Mouse (Mus musculus) adrenal gland, postnatal 10 days (tissue): ENCODE data around the gene C3. TPM values are rescaled to one million over a fixed set of nuclear protein-coding genes. Genes with fewer than 3 reads are reported as not detected.
A peak's percentile ranks its signal among the peaks of the same experiment; 100 is the strongest.

ENCODE experiments used
- DNase-seq: peaks from one replicate; pipeline ENCODE4 v3.0.0; 2021; ENCODE audit warnings: mixed read lengths
- long read RNA-seq, 2 experiments: library from polyadenylated mRNA; stranded (forward); transcript quantifications; one replicate each; pipeline ENCODE4 v2.0.0; 2021
- total RNA-seq, 2 experiments: library from RNA; stranded (reverse); gene quantifications; 2 replicates each; pipeline ENCODE4 v1.2.3; 2021

C3 gene
- total RNA-seq = 100 to 1,000 TPM; 426 to 804 TPM
- long read RNA-seq, experiment 1, full-length matches to known transcripts = 118 of 557 reads
- long read RNA-seq, experiment 1, partial matches to known transcripts = 370 of 557 reads
- long read RNA-seq, experiment 1, other reads (novel, unspliced or antisense) = 69 of 557 reads
- long read RNA-seq, experiment 2, full-length matches to known transcripts = 15 of 46 reads
- long read RNA-seq, experiment 2, partial matches to known transcripts = 23 of 46 reads
- long read RNA-seq, experiment 2, other reads (novel, unspliced or antisense) = 8 of 46 reads

DNA sequence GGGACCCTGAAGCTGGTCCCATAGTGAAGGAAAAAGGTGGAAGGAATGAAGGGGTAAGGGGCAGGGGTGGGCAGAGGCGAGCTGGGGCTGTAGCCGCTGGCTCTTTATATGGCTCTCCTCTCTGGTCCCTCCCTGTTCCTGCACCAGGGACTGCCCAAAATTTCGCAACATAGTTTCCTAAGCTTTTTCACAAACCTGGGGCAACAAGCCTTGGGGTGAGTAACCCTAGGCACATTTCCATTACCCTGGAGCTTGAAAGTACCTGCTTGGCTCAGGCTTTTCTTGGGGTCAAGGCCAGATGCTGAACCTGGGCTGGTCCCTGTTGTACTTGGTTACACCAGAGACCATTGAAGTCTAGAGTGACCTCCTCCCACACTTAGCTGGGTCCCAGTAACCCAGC is at the start of gene C3:
C3 (minus strand) TSS at position 123 of the 400 bp plus-strand sequence.
- peak; percentile 72 for DNase-seq

DNA sequence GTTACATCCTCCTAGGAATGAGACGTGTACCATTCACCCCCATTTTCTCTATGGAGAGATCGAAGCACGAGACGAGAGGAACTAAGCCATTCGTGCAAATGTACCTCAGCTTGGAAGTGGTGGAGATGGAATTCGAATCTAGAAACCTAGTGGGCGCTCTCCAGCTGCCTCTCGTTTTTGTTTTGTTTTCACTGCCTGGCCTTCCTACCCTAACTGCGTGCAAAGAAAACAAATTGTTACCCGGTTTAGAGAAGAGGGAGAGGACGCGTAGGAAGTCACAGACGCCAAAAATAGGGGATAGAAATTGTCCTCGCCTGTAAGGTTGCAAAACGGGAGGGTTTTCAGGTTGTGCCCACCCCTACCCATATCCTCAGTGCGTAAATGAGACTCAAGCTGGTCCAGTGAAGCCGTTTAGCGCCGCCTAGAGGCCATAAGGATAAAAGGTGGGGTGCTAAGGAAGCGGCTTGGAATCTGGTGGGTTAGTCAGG is 48.7 kb upstream of the C3 start:
- peak; percentile 78 for DNase-seq

DNA sequence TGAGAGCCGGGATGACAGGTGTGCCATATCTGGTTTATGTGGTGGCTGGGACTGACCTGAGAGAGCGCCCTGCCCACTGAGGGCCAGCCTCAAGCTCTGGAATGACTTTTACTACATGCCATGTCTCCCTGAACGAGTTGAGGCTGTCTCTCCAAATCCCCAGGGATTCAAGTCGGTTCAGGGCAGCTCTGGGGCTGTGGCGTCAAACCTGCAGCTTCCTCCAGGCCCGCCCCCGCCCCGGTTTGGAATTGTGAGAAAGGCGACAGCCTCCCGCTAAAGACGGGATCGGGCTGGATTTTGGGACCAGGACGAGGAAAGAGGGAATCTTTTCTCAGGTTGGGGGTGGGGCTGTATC is 48.0 kb upstream of the C3 start:
- peak; percentile 40 for DNase-seq

DNA sequence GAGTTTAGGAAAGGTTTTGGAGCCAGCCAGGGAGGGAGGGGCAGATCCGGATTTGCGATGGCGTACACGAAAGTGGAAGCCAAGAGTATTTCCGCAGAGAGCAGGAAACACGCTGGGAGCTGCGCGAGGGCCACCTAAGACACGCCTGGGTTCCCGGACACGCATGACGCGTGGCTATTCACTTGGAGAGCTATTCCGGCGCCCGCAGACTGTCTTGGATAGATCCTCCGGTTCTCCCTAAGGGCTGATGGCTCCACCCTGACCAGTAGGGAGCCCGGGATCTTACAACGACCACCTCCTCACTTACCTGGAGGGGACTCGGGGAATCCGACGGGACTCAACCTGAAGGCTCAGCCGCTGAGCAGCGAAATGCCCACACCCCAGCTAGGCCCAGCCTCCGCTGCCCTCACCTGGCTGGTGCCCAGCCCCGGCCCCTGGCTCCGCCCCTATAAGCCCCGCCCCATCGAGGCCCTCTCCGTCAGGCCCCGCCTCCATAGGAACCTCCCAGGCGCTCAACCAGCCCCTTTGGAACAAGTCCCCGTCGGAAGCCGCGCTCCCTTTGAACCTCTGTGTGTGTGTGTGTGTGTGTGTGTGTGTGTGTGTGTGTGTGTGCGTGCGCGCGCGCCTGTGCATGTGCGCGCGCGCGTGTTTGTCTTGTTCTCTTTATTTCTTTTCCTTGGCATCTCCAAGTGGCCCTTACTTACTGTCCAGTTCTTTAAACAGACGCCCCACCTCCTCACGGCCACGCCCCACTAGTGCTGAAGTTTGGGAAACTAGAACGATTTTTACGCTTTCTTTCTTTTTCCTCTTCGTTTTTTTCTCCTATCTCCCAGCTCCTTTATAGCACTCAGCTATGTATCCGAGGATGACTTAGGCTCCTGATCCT is 47.4 kb upstream of the C3 start:
- peak; percentile 96 for DNase-seq

DNA sequence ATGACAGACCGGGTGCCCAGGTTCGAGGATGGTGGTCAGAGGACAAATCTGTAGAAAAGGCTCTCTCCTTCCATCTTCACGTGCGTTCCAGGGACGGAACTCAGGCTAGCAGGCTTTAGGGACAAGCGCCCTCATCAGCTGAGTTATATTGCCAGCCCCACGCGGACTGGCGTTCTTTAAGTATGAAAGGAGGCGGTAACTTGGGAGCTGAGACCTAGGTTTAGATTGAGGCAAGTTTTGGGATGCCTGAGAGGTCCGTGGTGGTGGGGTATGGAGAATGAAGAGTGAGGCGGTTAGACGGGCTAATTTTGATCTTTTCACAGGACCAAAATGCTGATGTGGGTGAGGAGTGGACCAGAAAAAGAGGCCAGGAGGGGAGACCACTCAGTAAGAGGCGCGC is 46.8 kb upstream of the C3 start:
- no peak for DNase-seq

DNA sequence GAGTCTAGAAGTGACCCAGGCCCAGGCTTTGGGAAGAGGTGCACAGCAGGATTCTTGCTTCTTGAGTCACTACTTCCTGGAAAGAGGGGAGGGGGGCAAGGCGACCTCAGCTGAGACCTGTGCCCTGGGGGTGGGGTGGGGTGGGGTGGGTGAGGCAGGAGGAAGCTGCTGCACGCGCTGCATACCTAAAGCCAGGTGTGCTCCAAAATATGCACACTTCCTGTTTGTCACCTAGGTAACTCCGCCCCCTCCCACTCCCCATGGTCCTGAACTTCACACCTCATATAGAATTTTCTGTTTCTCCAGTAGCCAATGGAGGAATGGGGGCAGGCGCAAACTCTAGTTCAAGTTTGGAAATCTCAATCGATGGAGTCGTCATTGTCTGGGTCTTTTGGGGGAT is 45.9 kb upstream of the C3 start:
- no peak for DNase-seq

DNA sequence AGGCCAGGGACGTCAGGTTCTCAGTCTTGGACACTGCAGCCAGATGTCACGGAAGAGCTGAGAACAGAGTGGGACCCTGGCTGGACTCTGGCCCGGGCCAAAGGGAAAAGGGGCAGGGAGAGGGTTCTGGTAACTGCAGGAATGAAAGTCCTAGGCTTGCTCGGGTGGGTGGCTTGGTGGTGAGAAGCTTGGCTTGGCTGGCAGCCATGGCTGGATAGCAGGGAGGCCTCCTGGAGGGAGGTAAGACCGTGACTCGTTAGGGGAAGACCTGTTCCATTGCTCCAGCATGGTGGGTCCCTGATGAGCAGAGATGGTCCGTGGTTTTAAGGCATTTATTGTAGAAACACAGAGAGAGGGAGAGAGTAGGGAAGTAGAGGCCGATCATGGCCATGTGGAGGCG is 43.4 kb upstream of the C3 start:
- DNase-seq = no peak

DNA sequence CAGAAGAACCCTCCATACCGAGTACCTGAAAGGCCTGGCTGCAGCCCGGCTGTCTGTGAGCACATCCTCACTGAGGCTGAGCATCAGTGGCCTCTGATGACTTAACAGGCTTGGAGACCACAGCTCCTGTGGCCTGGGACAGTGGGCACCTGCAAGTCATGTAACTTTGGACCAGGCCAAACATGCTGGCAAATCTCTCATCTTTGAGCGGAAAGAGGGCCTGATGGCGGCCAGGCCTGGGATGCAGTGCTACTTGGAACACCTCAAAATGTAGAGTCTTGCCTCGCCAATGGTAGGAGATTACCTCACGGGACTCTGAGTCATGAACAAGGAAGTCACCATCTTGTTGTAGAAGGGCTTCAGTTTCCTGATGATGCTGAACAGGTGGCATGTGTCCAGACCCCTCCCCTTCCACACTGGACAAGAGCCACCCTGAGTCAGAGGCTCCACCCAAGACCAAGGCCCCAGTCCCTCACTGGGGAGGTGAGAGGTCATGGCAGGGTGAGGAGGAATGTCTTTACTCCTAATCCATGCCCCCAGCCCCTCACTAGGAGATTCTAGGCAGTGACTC is 39.7 kb upstream of the C3 start:
- DNase-seq = peak; percentile 40

DNA sequence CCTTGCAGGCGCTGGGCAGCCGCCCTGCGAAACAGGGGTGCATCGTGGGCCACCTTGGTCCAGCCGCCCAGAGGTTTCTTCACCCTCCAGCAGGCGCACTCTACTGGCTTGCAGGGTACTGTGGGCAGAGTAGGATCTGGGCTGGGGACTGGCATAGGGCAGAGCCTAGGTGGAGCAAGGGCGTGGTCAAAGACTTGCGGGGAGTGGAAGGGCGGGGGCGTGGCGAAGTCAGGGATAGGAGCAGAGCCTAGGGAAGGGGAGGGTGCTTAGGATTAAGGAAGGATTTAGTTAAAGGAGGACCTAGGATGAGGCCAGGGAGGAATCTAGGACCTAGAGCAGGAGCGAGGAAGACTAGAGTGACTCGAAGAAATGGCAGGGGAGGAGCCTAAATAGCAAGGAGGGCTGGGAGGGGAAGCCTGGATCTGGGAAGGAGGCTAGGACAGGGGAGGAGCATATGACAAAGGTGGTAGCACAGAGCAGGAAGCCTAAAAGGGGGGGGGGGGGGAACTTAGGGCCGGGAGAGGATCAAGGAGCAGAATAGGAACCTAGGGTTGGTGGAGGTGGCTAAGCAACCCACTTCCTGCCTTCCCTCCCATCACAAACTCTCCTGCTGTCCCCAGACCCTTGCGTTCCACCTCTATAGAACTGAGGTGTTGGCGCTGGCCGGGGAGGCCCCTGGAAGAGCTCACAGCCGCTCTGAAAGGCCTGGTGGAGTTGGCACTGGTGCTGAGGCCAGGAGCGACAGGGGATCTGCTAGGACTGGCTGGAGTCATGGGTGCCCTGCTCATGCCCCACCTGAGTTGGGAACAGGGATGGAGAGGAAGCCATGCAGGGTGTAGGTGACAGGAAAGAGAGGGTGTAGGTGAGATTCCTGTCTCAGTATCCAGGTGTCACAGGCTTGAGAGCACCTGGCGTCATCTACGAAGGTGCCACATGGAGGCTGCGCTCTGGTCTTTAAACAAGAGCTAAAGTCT is 37.3 kb upstream of the C3 start:
- DNase-seq = peak; percentile 90

DNA sequence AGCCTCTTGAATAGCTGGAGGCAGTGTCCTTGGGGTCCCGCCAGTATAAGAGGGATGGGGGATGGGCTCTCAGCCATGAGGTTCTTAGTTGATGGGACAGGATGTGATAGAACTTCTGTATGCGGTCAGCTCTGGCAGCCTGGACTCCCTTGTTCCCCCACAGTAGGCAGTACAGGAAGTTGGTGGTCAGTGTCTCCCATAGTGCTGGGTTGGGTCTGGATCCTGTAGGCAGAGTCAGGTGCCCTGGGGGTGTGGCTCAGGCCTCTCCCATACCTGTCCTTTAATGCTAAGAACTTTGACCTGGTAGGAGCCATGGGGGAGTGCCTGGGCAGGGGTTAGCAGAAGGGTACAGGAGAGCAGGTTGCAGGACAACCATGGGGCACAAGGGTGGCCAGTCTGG is 36.2 kb upstream of the C3 start:
- no peak for DNase-seq

DNA sequence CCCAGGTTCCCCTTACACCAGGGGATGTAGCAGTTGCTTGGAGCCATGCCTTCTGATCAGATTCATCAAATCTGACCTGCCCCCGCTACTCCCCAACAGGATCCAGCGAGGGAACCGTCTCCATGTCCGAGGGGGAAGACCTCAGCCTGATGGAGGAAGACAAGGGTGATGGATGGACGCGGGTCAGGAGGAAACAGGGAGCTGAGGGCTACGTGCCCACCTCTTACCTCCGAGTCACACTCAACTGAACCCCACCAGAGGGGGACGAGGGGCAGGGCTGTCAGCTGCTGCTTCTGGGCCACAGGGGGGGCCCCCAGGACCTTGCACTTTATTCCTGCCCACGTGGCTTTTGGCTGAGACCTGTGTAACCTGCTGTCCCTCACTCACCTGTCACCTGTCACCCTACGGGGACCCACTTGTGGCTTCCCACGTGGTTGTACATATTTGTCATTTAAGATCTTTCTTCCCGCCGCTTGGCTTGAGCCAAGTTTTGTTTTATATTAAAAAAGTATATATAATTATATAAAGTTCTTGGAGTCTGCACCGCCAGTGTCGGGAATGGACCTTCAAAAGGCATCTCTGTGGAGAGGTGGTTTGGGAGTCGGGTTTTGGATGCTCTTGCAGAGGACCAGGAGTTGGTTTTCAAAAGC is 35.1 kb upstream of the C3 start:
- DNase-seq = no peak

DNA sequence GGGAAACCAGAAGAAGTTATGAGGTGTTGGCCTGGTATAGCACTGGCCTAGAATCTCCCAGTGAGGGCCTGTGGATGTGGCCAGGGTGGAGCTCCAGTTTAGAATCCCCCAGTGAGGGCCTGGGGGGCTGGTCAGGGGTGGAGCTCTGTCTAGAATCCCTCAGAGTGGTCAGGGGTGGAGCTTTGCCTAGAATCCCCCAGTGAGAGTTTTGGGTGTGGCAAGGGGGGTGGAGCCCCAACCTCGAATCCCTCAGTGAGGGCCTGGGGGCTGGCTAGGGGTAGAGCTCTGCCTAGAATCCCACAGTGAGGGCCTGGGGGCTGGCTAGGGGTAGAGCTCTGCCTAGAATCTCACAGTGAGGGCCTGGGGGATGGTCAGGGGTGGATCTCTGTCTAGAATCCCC is 33.9 kb upstream of the C3 start:
- no peak for DNase-seq

DNA sequence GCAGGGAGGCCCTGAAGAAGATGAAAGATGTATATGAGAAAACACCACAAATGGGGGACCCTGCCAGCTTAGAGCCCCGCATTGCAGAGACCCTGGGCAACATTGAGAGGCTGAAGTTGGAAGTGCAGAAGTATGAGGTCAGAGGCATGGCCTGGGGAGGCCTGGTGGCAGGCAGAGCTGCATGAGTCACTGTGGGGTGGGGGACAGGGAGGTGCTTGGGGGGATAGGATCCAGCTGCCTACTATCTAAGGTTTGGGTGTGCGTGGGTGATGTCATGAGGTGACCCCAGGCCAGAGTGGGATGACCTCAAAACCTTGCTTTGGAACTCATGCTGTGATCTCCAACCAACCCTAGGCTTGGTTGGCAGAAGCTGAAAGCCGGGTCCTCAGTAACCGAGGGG is 33.4 kb upstream of the C3 start:
- no peak for DNase-seq

DNA sequence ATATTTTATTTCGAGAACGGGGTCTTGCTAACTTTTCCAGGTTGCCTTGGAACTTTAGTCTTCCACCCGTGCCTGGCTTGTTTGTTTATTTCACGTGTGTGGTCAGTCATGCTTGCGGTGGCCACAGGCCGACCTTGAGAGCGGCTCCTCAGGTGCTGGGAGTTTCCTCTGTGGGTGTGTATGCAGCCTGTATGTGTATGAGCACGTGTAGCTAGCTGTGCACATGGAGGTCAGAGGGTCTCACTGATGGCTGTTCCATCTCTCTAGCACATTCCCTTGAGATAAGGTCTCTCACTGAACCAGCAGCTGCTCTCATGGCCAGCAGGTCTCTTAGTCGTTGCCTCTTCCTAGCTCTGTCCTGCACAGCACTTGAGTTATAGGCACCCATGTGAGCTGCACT is 32.4 kb upstream of the C3 start:
- DNase-seq = no peak

DNA sequence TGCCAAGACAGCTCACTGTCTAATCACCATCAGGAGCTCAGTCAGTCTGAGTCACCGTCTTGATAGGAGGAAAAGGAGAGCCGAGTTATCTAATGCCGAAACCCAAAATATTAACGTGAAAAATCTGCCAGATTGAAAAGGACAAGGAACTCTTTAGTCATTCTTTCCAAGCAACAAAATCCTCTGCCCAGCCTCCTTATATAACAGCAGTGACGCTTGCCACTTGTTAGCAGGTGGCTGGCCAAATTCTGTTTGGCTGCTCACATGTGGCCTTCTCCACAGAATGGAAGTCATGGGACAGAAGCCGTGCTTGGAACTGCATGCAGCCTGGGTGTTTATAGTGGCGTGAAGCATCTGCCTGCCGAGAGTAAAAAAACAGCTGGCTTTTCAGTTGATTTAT is 31.8 kb upstream of the C3 start:
- DNase-seq = no peak

DNA sequence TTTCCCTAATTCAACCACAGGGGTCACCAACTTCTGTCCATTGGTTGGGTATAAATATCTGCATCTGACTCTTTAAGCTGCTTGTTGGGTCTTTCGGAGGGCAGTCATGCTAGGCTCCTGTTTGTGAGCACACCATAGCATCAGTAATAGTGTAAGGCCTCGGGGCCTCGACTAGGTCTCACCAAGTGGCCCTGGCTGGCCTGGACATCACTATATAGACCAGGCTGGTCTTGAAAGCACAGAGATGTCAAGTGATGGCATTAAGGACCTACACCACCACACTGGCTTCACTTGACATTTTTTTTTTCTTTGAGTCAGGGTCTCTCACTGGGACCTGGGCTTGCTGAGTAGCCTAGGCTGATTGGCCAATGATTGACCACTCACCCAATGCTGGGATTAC is 30.3 kb upstream of the C3 start:
- no peak for DNase-seq

DNA sequence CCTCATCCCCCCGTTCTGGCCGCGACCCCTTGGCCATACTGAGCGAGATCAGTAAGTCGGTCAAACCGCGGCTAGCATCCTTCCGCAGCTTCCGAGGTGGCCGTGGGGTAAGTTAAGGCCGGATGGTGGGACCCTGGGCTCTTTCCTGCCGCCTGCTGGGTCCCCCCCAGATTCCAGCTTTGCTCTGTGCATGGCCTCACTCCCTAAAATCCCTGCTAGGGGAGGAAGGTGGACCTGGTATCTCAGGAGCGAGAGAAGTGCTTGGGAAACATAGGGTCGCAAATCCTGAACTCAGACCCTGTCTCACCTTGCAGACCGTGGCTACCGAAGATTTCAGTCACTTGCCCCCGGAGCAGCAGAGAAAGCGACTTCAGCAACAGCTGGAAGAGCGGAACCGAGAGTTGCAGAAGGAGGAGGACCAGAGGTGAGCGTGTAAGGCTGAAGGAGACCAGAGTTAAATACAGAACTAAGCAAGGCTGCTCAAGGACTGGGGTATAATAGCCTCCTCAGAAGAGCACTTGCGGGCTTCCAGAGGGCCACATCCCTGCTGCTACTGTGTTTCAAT is 29.1 kb upstream of the C3 start:
- no peak for DNase-seq

DNA sequence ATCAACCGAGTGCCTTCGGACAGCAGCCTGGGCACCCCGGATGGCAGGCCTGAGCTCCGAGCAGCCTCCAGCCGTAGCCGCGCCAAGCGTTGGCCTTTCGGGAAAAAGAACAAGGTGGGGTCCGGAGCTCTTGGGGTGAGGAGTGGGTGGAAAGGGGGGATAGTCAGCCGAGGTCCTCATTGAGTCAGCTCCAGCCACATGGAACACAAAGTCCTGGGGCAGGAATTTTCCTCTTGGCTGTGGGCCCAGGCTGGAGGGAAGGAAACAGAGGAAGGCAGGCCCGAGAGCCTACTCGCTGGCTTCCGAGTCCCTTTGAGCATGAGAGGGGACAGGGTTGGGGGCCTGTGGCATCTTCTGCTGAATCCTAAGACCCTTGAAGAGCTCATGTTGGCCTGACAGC is 27.4 kb upstream of the C3 start:
- no peak for DNase-seq

DNA sequence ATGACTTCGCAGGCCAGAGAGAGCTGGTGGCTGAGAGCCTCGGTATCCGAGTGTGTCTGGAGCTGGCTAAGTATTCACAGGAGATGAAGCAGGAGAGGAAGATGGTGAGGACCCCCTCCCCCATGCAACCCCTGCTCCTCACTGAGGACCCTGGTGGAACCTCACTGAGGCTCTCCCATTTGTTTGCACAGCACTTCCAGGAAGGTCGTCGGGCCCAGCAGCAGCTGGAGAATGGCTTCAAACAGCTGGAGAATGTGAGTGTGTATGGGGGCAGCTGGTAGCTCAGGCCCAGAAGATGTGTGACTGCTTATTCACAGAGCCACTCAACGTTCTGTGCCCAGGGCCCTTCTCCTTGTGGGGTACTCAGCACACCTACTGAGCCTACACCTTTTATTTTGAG is 25.4 kb upstream of the C3 start:
- DNase-seq = no peak

DNA sequence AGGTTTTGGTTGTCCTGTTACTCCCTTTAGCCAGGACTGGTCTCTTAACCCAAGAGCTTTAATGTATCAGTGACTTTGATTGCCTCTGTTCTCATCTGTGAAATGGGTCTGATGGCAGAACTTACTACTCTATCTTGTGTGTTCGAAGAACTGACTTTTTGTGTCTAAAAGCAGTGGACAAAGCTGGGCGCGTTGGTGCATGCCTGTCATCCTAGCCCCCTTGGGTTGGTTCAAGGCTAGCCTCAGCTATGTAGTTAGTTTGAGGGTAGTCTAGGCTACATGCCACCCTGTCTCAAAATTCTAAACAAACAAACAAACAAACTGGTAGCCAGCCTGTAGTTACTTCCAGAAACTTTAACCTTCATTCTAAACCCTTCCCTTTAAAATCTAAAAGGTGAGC is 23.5 kb upstream of the C3 start:
- no peak for DNase-seq

DNA sequence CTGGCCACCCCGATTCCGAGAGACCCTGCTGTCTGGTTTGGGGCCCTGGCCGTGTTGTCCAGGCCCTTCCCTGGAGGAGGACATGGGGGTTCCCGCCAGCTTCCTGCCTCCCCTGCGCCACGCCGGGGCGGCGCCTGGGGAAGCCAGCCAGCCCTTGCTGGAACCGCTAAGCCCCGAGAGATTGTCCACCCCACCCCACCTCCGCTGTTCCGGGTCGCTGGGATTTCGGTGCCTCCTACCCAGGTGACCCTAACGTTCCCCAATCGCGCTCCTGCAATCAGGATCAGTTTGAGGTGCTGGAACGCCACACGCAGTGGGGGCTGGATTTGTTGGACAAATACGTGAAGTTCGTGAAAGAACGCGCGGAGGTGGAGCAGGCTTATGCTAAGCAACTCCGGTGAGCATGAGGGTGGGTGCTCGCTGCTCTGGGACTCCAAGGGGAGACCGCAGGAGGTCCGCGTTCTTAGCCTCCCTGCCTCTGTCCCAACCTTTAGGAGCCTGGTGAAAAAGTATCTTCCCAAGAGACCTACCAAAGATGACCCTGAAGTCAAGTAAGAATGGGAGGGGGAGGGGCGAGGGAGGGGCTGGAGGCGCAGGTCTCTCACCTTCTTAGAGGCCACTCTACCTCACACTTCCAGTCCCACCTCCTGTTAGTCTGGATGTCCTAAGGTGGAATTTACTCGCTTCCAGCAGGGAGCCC is 22.7 kb upstream of the C3 start:
- peak; percentile 68 for DNase-seq
